Mouse (Mus musculus) layer of hippocampus, adult 2 months (tissue): ENCODE results near the gene Dpp6. TPM values are rescaled to one million over a fixed set of nuclear protein-coding genes. Genes with fewer than 3 reads are reported as not detected.

ENCODE experiments used
- DNase-seq, 2 experiments: peaks; one replicate each; pipeline ENCODE4 v3.0.0; 2022; ENCODE audit warnings: low spot score in 2 of 2
- H3K27ac ChIP-seq: fragments of 200-600 bp; 2 replicates; pipeline ENCODE4 v1.8.1; 2022
- H3K4me3 ChIP-seq: fragments of 200-600 bp; 2 replicates; pipeline ENCODE4 v1.8.1; 2022; ENCODE audit warnings: mild to moderate bottlenecking
- CTCF ChIP-seq: fragments of 200-600 bp; conservative IDR thresholded peaks from 2 replicates; pipeline ENCODE4 v1.8.1; 2022; ENCODE audit warnings: antibody characterized with exemption, mild to moderate bottlenecking, moderate library complexity
- total RNA-seq, 2 experiments: library from RNA; stranded (reverse); gene quantifications; 2 replicates each; pipeline ENCODE4 v1.2.3; 2021

Dpp6 gene
- total RNA-seq, 2 experiments from 2014 or later = 261 to 270 TPM

GRCm38 (mm10) chr5:27261746-27262727 is 445.0 kb downstream of the Dpp6 start:
- peak; percentile 24; the same call in 1 of the 2 replicates for TF ChIP-seq CTCF
- peak; percentile 78 to 89 for DNase-seq

GRCm38 (mm10) chr5:27262751-27263150 is 445.7 kb downstream of the Dpp6 start:
- Histone ChIP-seq H3K27ac (peak overlapping the region; percentile 97), H3K4me3 (peak overlapping the region; percentile 67)
- peak in 1 of 2 experiments; percentile 23 for DNase-seq
- TF ChIP-seq CTCF = no peak

More at GRCm38 (mm10) chr5:27261746-27262727, 445.0 kb downstream of the Dpp6 start:
- H3K27ac ChIP-seq = peak overlapping the region; percentile 97
- peak overlapping the region; percentile 67 for H3K4me3 ChIP-seq

GRCm38 (mm10) chr5:27265281-27265680 is 448.3 kb downstream of the Dpp6 start:
- DNase-seq = no peak
- Histone ChIP-seq H3K27ac (peak overlapping the region; percentile 46), H3K4me3 (peak overlapping the region; percentile 67)
- no peak for TF ChIP-seq CTCF

GRCm38 (mm10) chr5:27271336-27271735 is 454.3 kb downstream of the Dpp6 start:
- no peak for TF ChIP-seq CTCF
- no peak overlapping the region for H3K4me3 ChIP-seq

GRCm38 (mm10) chr5:27274781-27275395 is 457.9 kb downstream of the Dpp6 start:
- no peak for DNase-seq
- TF ChIP-seq CTCF = no peak

More at GRCm38 (mm10) chr5:27271336-27271735, 454.3 kb downstream of the Dpp6 start:
- H3K27ac ChIP-seq = peak overlapping the region; percentile 55; the same call in 1 of the 2 replicates
- DNase-seq = no peak

GRCm38 (mm10) chr5:27275871-27276270 is 458.9 kb downstream of the Dpp6 start:
- DNase-seq = no peak
- no peak for TF ChIP-seq CTCF

More at GRCm38 (mm10) chr5:27274781-27275395, 457.9 kb downstream of the Dpp6 start:
- H3K4me3 ChIP-seq = no peak overlapping the region
- no peak overlapping the region for H3K27ac ChIP-seq

GRCm38 (mm10) chr5:27278120-27278645 is 461.2 kb downstream of the Dpp6 start:
- no peak overlapping the region for H3K27ac ChIP-seq
- no peak overlapping the region for H3K4me3 ChIP-seq
- TF ChIP-seq CTCF = no peak
- no peak for DNase-seq

More at GRCm38 (mm10) chr5:27275871-27276270, 458.9 kb downstream of the Dpp6 start:
- no peak overlapping the region for H3K4me3 ChIP-seq
- H3K27ac ChIP-seq = no peak overlapping the region

GRCm38 (mm10) chr5:27286876-27287275 is 469.9 kb downstream of the Dpp6 start:
- Histone ChIP-seq H3K4me3 (no peak overlapping the region), H3K27ac (no peak overlapping the region)
- DNase-seq = no peak
- no peak for TF ChIP-seq CTCF

GRCm38 (mm10) chr5:27291378-27291777 is 474.4 kb downstream of the Dpp6 start:
- no peak for DNase-seq
- Histone ChIP-seq H3K4me3 (no peak overlapping the region), H3K27ac (peak overlapping the region; percentile 59; the same call in 1 of the 2 replicates)
- no peak for TF ChIP-seq CTCF

GRCm38 (mm10) chr5:27292236-27292635 is 475.2 kb downstream of the Dpp6 start:
- Histone ChIP-seq H3K27ac (no peak overlapping the region), H3K4me3 (no peak overlapping the region)
- no peak for DNase-seq
- no peak for TF ChIP-seq CTCF

- no peak for TF ChIP-seq CTCF
- DNase-seq = no peak
- H3K27ac ChIP-seq = peak overlapping the region; percentile 19; the same call in 1 of the 2 replicates
- no peak overlapping the region for H3K4me3 ChIP-seq
These were observed 487.1 kb downstream of the Dpp6 start for GRCm38 (mm10) chr5:27304115-27304514.

GRCm38 (mm10) chr5:27306497-27307152 is 489.6 kb downstream of the Dpp6 start:
- Histone ChIP-seq H3K27ac (peak overlapping the region; percentile 75), H3K4me3 (no peak overlapping the region)
- peak in 1 of 2 experiments; percentile 33 for DNase-seq
- TF ChIP-seq CTCF = no peak

GRCm38 (mm10) chr5:27310217-27310616 is 493.2 kb downstream of the Dpp6 start:
- Histone ChIP-seq H3K27ac (no peak overlapping the region), H3K4me3 (no peak overlapping the region)
- TF ChIP-seq CTCF = no peak
- no peak for DNase-seq
